Mouse (Mus musculus): ENCODE measurements at regions not wholly inside any gene's neighbourhood (a gene's known extent, or its start where the extent isn't known, plus 50 kb on each side); places are given as distances from the start of the nearest gene placed in this dataset.

GRCm38 (mm10) chr12:7636417-7637175, 340.9 kb upstream of the Apob start:
- no peak for TF ChIP-seq CTCF (IDR thresholded peaks at IDR 0.05; ENCODE audit: insufficient read depth, low read length)
- no peak for TF ChIP-seq POLR2A (IDR thresholded peaks at IDR 0.05; ENCODE audit: borderline replicate concordance, extremely low read depth, low read depth, low read length)
